Comparison of ENCODE assay signal across 9 mouse cellular contexts in genomic region chr5:4834819-4835480, GRCm38 (mm10).
A peak's percentile ranks its signal among the peaks of the same experiment; 100 is the strongest.
DNase-seq lines count a peak whose midpoint lies in the region; ATAC-seq and TF ChIP-seq lines count a peak whose summit lies in the region.
"Had no signal": no experiment of that assay in that cellular context is flagged by ENCODE, and none has a peak within 500 bp of the region (broad histone marks: within the 10 kb centered on the region; RNA-seq: fewer than 3 reads in every experiment).

No protein-coding gene starts in this region.

- H3K4me1 ChIP-seq in lung, embryonic 15.5 days: peaks cover 15% of the 10 kb centered on the region
- H3K4me1 ChIP-seq in hindbrain, embryonic 13.5 days (replicated peaks): peaks cover 19% of the 10 kb centered on the region
- H3K4me1 ChIP-seq in lung, postnatal 0 days (ENCODE audit: insufficient read depth, low read depth, low read length): no peaks in the 10 kb centered on the region

- intact Hi-C loops in left cerebral cortex, postnatal 10 days (cut with DNase I): no loop called here

- H3K27me3 ChIP-seq in lung, embryonic 15.5 days: no peaks in the 10 kb centered on the region
- H3K27me3 ChIP-seq in hindbrain, embryonic 13.5 days: peaks cover 27% of the 10 kb centered on the region
- H3K27me3 ChIP-seq in lung, postnatal 0 days (replicated peaks; ENCODE audit: insufficient read depth, low read length): no peaks in the 10 kb centered on the region

- no peaks in the 10 kb centered on the region for H3K36me3 ChIP-seq in lung, embryonic 15.5 days
- no peaks in the 10 kb centered on the region for H3K36me3 ChIP-seq in hindbrain, embryonic 13.5 days
- H3K36me3 ChIP-seq in lung, postnatal 0 days (ENCODE audit: insufficient read depth, low read length): no peaks in the 10 kb centered on the region

- no peaks in the 10 kb centered on the region for H3K9me3 ChIP-seq in lung, embryonic 15.5 days
- H3K9me3 ChIP-seq in hindbrain, embryonic 13.5 days: no peaks in the 10 kb centered on the region
- H3K9me3 ChIP-seq in lung, postnatal 0 days (ENCODE audit: low read length): no peaks in the 10 kb centered on the region

- no peak for TF ChIP-seq CTCF in lung, postnatal 0 days (IDR thresholded peaks at IDR 0.05)

- WGBS in lung, embryonic 15.5 days: 16% methylated on average over 13 of the region's 13 CpGs
- WGBS in hindbrain, embryonic 13.5 days: 9% methylated on average over 13 of the region's 13 CpGs
- WGBS in lung, postnatal 0 days: 23% methylated on average over 13 of the region's 13 CpGs

- H3K4me2 ChIP-seq in lung, embryonic 15.5 days: no peak overlapping the region
- no peak overlapping the region for H3K4me2 ChIP-seq in hindbrain, embryonic 13.5 days
- H3K4me2 ChIP-seq in lung, postnatal 0 days (replicated peaks; ENCODE audit: low read depth, low read length): no peak overlapping the region

- peak; percentile 83; the same call in 1 of the 2 replicates for ATAC-seq in lung, embryonic 15.5 days (ENCODE audit: borderline replicate concordance, extremely low read depth, low FRiP score, low TSS enrichment)
- ATAC-seq in hindbrain, embryonic 13.5 days (ENCODE audit: low FRiP score): peak; percentile 75
- no peak for ATAC-seq in lung, postnatal 0 days

- H3K4me3 ChIP-seq in lung, embryonic 15.5 days: no peak overlapping the region
- H3K4me3 ChIP-seq in hindbrain, embryonic 13.5 days: no peak overlapping the region
- H3K4me3 ChIP-seq in lung, postnatal 0 days (ENCODE audit: low read depth, low read length): no peak overlapping the region

- no peak for DNase-seq in lung, adult 18-20 months
- DNase-seq in lung, postnatal 0 days (ENCODE audit: low spot score): peak; percentile 40
- no peak for DNase-seq in B cell, adult 2 months
- no peak for DNase-seq in layer of hippocampus, adult 11-12 months (ENCODE audit: low spot score)
- DNase-seq in left cerebral cortex, postnatal 10 days (ENCODE audit: extremely low spot score in 1 of 2, low spot score in 2 of 2): no peak
- DNase-seq in adrenal gland, postnatal 4 days (ENCODE audit: low spot score in 2 of 2): no peak
- DNase-seq: cerebellum, adult 18-20 months had no signal

- TF ChIP-seq EP300 in lung, postnatal 0 days (IDR thresholded peaks at IDR 0.05): no peak

- no peak overlapping the region for H3K9ac ChIP-seq in lung, embryonic 15.5 days
- no peak overlapping the region for H3K9ac ChIP-seq in hindbrain, embryonic 13.5 days
- H3K9ac ChIP-seq in lung, postnatal 0 days (replicated peaks; ENCODE audit: low read depth): no peak overlapping the region

- H3K27ac ChIP-seq in lung, embryonic 15.5 days: peak overlapping the region; percentile 31; the same call in 1 of the 2 replicates
- H3K27ac ChIP-seq in hindbrain, embryonic 13.5 days: peak overlapping the region; percentile 3
- H3K27ac ChIP-seq in lung, postnatal 0 days (ENCODE audit: low read length): no peak overlapping the region
